Mouse (Mus musculus): ENCODE data around the gene Klk5. TPM values are rescaled to one million over a fixed set of nuclear protein-coding genes. Genes with fewer than 3 reads are reported as not detected.

Klk5 gene
- not detected in 2 replicates for polyA plus RNA-seq (2015; fragmentation: Nextera tagmentation; extraction: Ambion mirVana)

- Histone ChIP-seq H3K27ac (replicated peaks) (no peak within 1 kb of the TSS), H3K36me3 (replicated peaks) (no peaks in the 10 kb centered on the region), H3K27me3 (no peaks in the 10 kb centered on the region), H3K9ac (no peak within 1 kb of the TSS), H3K9me3 (replicated peaks) (no peaks in the 10 kb centered on the region), H3K4me1 (replicated peaks) (no peaks in the 10 kb centered on the region), H3K4me3 (replicated peaks) (no peak within 1 kb of the TSS), H3K4me2 (no peak within 1 kb of the TSS)
- no peak for ATAC-seq (ENCODE audit: insufficient read depth)
- 36% methylated on average over 3 of the region's 3 CpGs for WGBS (ENCODE audit: insufficient replicate concordance)
Measured at GRCm38 (mm10) chr7:43841701-43842100, at the start of gene Klk5. Klk5 (plus strand) TSS chr7:43841971.

- no peak overlapping the region for H3K9ac ChIP-seq
- H3K4me3 ChIP-seq (replicated peaks): no peak overlapping the region
- ATAC-seq (ENCODE audit: insufficient read depth): no peak
Measured at GRCm38 (mm10) chr7:43796355-43796754, 45.4 kb upstream of the Klk5 start.

GRCm38 (mm10) chr7:43797333-43797769 is 44.4 kb upstream of the Klk5 start, which contains the start of gene Klk8:
Klk8 (plus strand) TSS chr7:43797577.
- Histone ChIP-seq H3K9ac (no peak within 1 kb of the TSS), H3K36me3 (replicated peaks) (no peaks in the 10 kb centered on the region), H3K4me1 (replicated peaks) (peaks cover 3% of the 10 kb centered on the region; the same call in 1 of the 2 replicates), H3K27me3 (peaks cover 30% of the 10 kb centered on the region), H3K27ac (replicated peaks) (no peak within 1 kb of the TSS), H3K4me2 (peak within 1 kb of the TSS; percentile 62), H3K4me3 (replicated peaks) (peak within 1 kb of the TSS; percentile 41), H3K9me3 (replicated peaks) (no peaks in the 10 kb centered on the region)
- ATAC-seq (ENCODE audit: insufficient read depth): no peak
- 0% methylated on average over 28 of the region's 28 CpGs for WGBS (ENCODE audit: insufficient replicate concordance)

More at GRCm38 (mm10) chr7:43796355-43796754, 45.4 kb upstream of the Klk5 start:
- Histone ChIP-seq H3K4me2 (peak overlapping the region; percentile 62; the same call in 1 of the 2 replicates), H3K4me1 (replicated peaks) (peaks cover 3% of the 10 kb centered on the region; the same call in 1 of the 2 replicates), H3K9me3 (replicated peaks) (no peaks in the 10 kb centered on the region), H3K27me3 (peaks cover 30% of the 10 kb centered on the region), H3K36me3 (replicated peaks) (no peaks in the 10 kb centered on the region), H3K27ac (replicated peaks) (no peak overlapping the region)
- 13% methylated on average over 8 of the region's 8 CpGs for WGBS (ENCODE audit: insufficient replicate concordance)

- ATAC-seq (ENCODE audit: insufficient read depth): no peak
- Histone ChIP-seq H3K4me1 (replicated peaks) (peaks cover 3% of the 10 kb centered on the region; the same call in 1 of the 2 replicates), H3K36me3 (replicated peaks) (no peaks in the 10 kb centered on the region), H3K9me3 (replicated peaks) (no peaks in the 10 kb centered on the region), H3K4me2 (peak overlapping the region; percentile 62), H3K4me3 (replicated peaks) (peak overlapping the region; percentile 41), H3K27ac (replicated peaks) (no peak overlapping the region), H3K9ac (no peak overlapping the region), H3K27me3 (peaks cover 30% of the 10 kb centered on the region)
- 7% methylated on average over 13 of the region's 13 CpGs for WGBS (ENCODE audit: insufficient replicate concordance)
Measured at GRCm38 (mm10) chr7:43797844-43798462, 43.8 kb upstream of the Klk5 start.

- Histone ChIP-seq H3K4me1 (replicated peaks) (peaks cover 3% of the 10 kb centered on the region; the same call in 1 of the 2 replicates), H3K9ac (no peak overlapping the region), H3K27ac (replicated peaks) (no peak overlapping the region), H3K27me3 (peaks cover 30% of the 10 kb centered on the region), H3K4me3 (replicated peaks) (no peak overlapping the region), H3K9me3 (replicated peaks) (no peaks in the 10 kb centered on the region), H3K4me2 (no peak overlapping the region), H3K36me3 (replicated peaks) (no peaks in the 10 kb centered on the region)
- WGBS (ENCODE audit: insufficient replicate concordance): 56% methylated on average over 7 of the region's 7 CpGs
- no peak for ATAC-seq (ENCODE audit: insufficient read depth)
Measured at GRCm38 (mm10) chr7:43799876-43800275, 41.9 kb upstream of the Klk5 start.

- no peaks in the 10 kb centered on the region for H3K36me3 ChIP-seq (replicated peaks)
- no peaks in the 10 kb centered on the region for H3K27me3 ChIP-seq
- H3K27ac ChIP-seq (replicated peaks): no peak within 1 kb of the TSS
- H3K4me3 ChIP-seq (replicated peaks): no peak within 1 kb of the TSS
- H3K9me3 ChIP-seq (replicated peaks): no peaks in the 10 kb centered on the region
- ATAC-seq (ENCODE audit: insufficient read depth): no peak
- WGBS (ENCODE audit: insufficient replicate concordance): 40% methylated on average over 5 of the region's 5 CpGs
- H3K4me2 ChIP-seq: no peak within 1 kb of the TSS
- H3K9ac ChIP-seq: no peak within 1 kb of the TSS
- no peaks in the 10 kb centered on the region for H3K4me1 ChIP-seq (replicated peaks)
Measured at GRCm38 (mm10) chr7:43810994-43811393, 30.8 kb upstream of the Klk5 start, which contains the start of gene Klk7. Klk7 (plus strand) TSS chr7:43811294.

GRCm38 (mm10) chr7:43815211-43815610 is 26.6 kb upstream of the Klk5 start:
- no peak for ATAC-seq (ENCODE audit: insufficient read depth)
- WGBS (ENCODE audit: insufficient replicate concordance): 59% methylated on average over 7 of the region's 7 CpGs
- H3K9me3 ChIP-seq (replicated peaks): no peaks in the 10 kb centered on the region

GRCm38 (mm10) chr7:43816746-43817145 is 25.0 kb upstream of the Klk5 start:
- no peak overlapping the region for H3K9ac ChIP-seq
- no peak overlapping the region for H3K27ac ChIP-seq (replicated peaks)
- H3K36me3 ChIP-seq (replicated peaks): no peaks in the 10 kb centered on the region
- no peaks in the 10 kb centered on the region for H3K4me1 ChIP-seq (replicated peaks)
- ATAC-seq (ENCODE audit: insufficient read depth): no peak
- H3K4me3 ChIP-seq (replicated peaks): no peak overlapping the region
- no peaks in the 10 kb centered on the region for H3K27me3 ChIP-seq
- H3K9me3 ChIP-seq (replicated peaks): no peaks in the 10 kb centered on the region
- H3K4me2 ChIP-seq: no peak overlapping the region

More at GRCm38 (mm10) chr7:43815211-43815610, 26.6 kb upstream of the Klk5 start:
- H3K27ac ChIP-seq (replicated peaks): no peak overlapping the region
- no peaks in the 10 kb centered on the region for H3K27me3 ChIP-seq
- no peak overlapping the region for H3K9ac ChIP-seq
- H3K4me1 ChIP-seq (replicated peaks): no peaks in the 10 kb centered on the region
- H3K4me3 ChIP-seq (replicated peaks): no peak overlapping the region
- H3K36me3 ChIP-seq (replicated peaks): no peaks in the 10 kb centered on the region
- no peak overlapping the region for H3K4me2 ChIP-seq

GRCm38 (mm10) chr7:43821581-43821980 is 20.2 kb upstream of the Klk5 start:
- Histone ChIP-seq H3K27me3 (no peaks in the 10 kb centered on the region), H3K27ac (replicated peaks) (no peak overlapping the region), H3K9ac (no peak overlapping the region), H3K4me2 (no peak overlapping the region), H3K4me3 (replicated peaks) (no peak overlapping the region), H3K36me3 (replicated peaks) (no peaks in the 10 kb centered on the region), H3K9me3 (replicated peaks) (no peaks in the 10 kb centered on the region), H3K4me1 (replicated peaks) (no peaks in the 10 kb centered on the region)
- no peak for ATAC-seq (ENCODE audit: insufficient read depth)
- WGBS (ENCODE audit: insufficient replicate concordance): 75% methylated on average over 7 of the region's 7 CpGs

GRCm38 (mm10) chr7:43824199-43824598 is 17.6 kb upstream of the Klk5 start, which contains the start of gene Klk6:
Klk6 (plus strand) TSS chr7:43824499.
- no peaks in the 10 kb centered on the region for H3K27me3 ChIP-seq
- no peaks in the 10 kb centered on the region for H3K4me1 ChIP-seq (replicated peaks)
- H3K4me2 ChIP-seq: no peak within 1 kb of the TSS
- H3K27ac ChIP-seq (replicated peaks): no peak within 1 kb of the TSS
- WGBS (ENCODE audit: insufficient replicate concordance): 66% methylated on average over 10 of the region's 10 CpGs
- H3K9me3 ChIP-seq (replicated peaks): no peaks in the 10 kb centered on the region
- no peak within 1 kb of the TSS for H3K9ac ChIP-seq
- H3K4me3 ChIP-seq (replicated peaks): no peak within 1 kb of the TSS
- no peak for ATAC-seq (ENCODE audit: insufficient read depth)
- no peaks in the 10 kb centered on the region for H3K36me3 ChIP-seq (replicated peaks)

GRCm38 (mm10) chr7:43826056-43826455 is 15.7 kb upstream of the Klk5 start:
- no peak for ATAC-seq (ENCODE audit: insufficient read depth)
- WGBS (ENCODE audit: insufficient replicate concordance): 58% methylated on average over 5 of the region's 5 CpGs
- H3K9ac ChIP-seq: no peak overlapping the region
- no peak overlapping the region for H3K4me2 ChIP-seq
- H3K27me3 ChIP-seq: no peaks in the 10 kb centered on the region
- H3K9me3 ChIP-seq (replicated peaks): no peaks in the 10 kb centered on the region
- H3K27ac ChIP-seq (replicated peaks): no peak overlapping the region
- no peak overlapping the region for H3K4me3 ChIP-seq (replicated peaks)
- no peaks in the 10 kb centered on the region for H3K4me1 ChIP-seq (replicated peaks)
- no peaks in the 10 kb centered on the region for H3K36me3 ChIP-seq (replicated peaks)
